Mouse (Mus musculus) kidney, embryonic 14.5 days (tissue): Measurements from ENCODE around the gene Pdia5. TPM values are rescaled to one million over a fixed set of nuclear protein-coding genes. Genes with fewer than 3 reads are reported as not detected.
A peak's percentile ranks its signal among the peaks of the same experiment; 100 is the strongest.

Source experiments
- ATAC-seq: fragments of 200-750 bp; cut with Nextera tagmentation; 2 replicates; pipeline ENCODE4 v1.8.0; 2017; ENCODE audit warnings: moderate number of reproducible peaks, mild to moderate bottlenecking, moderate TSS enrichment, moderate library complexity; ENCODE audit not compliant: low FRiP score, low TSS enrichment
- H3K27ac ChIP-seq: fragments of 300-500 bp; sonication (generic); 2 replicates; pipeline ENCODE4 v1.5.1; 2014; ENCODE audit warnings: low read depth, mild to moderate bottlenecking, low read length, moderate library complexity, mixed read lengths
- H3K27me3 ChIP-seq: fragments of 300-500 bp; sonication (generic); 2 replicates; pipeline ENCODE4 v1.6.1; 2014; ENCODE audit warnings: mild to moderate bottlenecking, low read length; ENCODE audit not compliant: control insufficient read depth, insufficient read depth
- H3K36me3 ChIP-seq: fragments of 300-500 bp; sonication (generic); 2 replicates; pipeline ENCODE4 v1.6.1; 2014; ENCODE audit warnings: low read length, mixed read lengths; ENCODE audit not compliant: control insufficient read depth, insufficient read depth
- H3K4me1 ChIP-seq: fragments of 300-500 bp; sonication (generic); 2 replicates; pipeline ENCODE4 v1.6.1; 2014; ENCODE audit warnings: low read length, mixed read lengths; ENCODE audit not compliant: control insufficient read depth, insufficient read depth
- H3K4me2 ChIP-seq: fragments of 300-500 bp; sonication (generic); replicated peaks from 2 replicates; pipeline ENCODE4 v1.6.1; 2014; ENCODE audit warnings: low read depth, mild to moderate bottlenecking, low read length
- H3K4me3 ChIP-seq: fragments of 300-500 bp; sonication (generic); 2 replicates; pipeline ENCODE4 v1.5.1; 2014; ENCODE audit warnings: mild to moderate bottlenecking, low read length
- H3K9ac ChIP-seq: fragments of 300-500 bp; sonication (generic); 2 replicates; pipeline ENCODE4 v1.6.1; 2014; ENCODE audit warnings: low read depth, mild to moderate bottlenecking, low read length, moderate library complexity
- H3K9me3 ChIP-seq: fragments of 300-500 bp; sonication (generic); 2 replicates; pipeline ENCODE4 v1.6.1; 2016; ENCODE audit warnings: low read length; ENCODE audit not compliant: control insufficient read depth
- WGBS: fragments of 180-500 bp; shearing (Covaris S2); extraction: QIAGEN DNeasy Blood & Tissue Kit; methylation state at CpG from one replicate; pipeline ENCODE4 v1.1.7; 2014; 5-methylcytosine and 5-hydroxymethylcytosine counted together
- polyA plus RNA-seq: library from polyadenylated mRNA; unstranded; fragments of >200 nt; fragmentation: Nextera tagmentation; extraction: Ambion mirVana; gene quantifications from 2 replicates; pipeline ENCODE4 v1.2.1, GENCODE M21; 2014

Pdia5 gene
- polyA plus RNA-seq, 1 experiment from 2014 or later = 20.8 TPM

DNA sequence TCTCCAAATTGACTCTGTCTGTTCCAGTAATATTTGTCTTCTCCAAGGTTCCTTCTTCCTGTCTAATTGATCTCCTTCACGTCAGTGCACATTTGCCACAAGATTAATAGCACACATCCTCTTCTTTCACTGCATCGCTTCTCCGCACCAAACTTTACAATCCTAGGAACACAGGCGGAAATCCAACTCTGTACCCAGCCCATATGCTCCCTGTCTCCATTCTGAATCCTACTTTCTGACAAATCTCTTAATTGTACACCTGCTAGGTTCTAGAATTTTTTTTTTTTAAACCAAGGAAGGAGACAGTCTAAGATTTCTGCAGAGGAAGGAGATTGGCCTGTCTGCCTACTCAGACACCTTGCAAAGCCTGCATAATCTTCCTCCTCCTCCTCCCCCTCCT lies 59.1 kb downstream of the Pdia5 start:
- H3K4me2 ChIP-seq = no peak overlapping the region
- no peaks in the 10 kb centered on the region for H3K27me3 ChIP-seq
- H3K36me3 ChIP-seq = no peaks in the 10 kb centered on the region
- no peak for ATAC-seq
- no peak overlapping the region for H3K9ac ChIP-seq
- H3K27ac ChIP-seq = no peak overlapping the region
- H3K4me1 ChIP-seq = no peaks in the 10 kb centered on the region
- WGBS = 50% methylated on average over 4 of the region's 4 CpGs
- H3K9me3 ChIP-seq = no peaks in the 10 kb centered on the region
- no peak overlapping the region for H3K4me3 ChIP-seq

DNA sequence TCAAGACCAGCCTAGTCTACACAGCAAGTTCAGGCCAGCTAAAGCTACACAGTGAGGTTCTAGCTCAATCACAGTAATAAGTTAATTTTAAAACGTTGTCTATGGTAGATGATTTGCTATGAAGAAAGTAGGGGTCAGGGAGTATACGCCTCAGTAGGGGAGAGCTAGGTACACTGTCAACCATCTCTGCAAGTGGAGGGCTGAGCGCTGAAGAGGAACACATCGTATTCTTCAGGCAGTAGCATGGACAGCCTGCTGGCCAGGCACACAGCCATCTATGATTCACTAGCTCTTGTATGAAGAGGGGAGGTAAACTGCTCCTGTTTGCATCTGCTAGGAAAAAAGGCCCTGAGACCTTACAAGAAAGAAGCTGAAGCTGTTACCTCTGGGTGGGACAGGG lies 65.7 kb downstream of the Pdia5 start:
- H3K4me3 ChIP-seq = no peak overlapping the region
- H3K27ac ChIP-seq = no peak overlapping the region
- no peak overlapping the region for H3K4me2 ChIP-seq
- H3K4me1 ChIP-seq = peaks cover 6% of the 10 kb centered on the region; the same call in 1 of the 2 replicates
- no peaks in the 10 kb centered on the region for H3K27me3 ChIP-seq
- H3K36me3 ChIP-seq = no peaks in the 10 kb centered on the region
- H3K9me3 ChIP-seq = no peaks in the 10 kb centered on the region
- WGBS = 70% methylated on average over 4 of the region's 4 CpGs
- no peak overlapping the region for H3K9ac ChIP-seq
- no peak for ATAC-seq

DNA sequence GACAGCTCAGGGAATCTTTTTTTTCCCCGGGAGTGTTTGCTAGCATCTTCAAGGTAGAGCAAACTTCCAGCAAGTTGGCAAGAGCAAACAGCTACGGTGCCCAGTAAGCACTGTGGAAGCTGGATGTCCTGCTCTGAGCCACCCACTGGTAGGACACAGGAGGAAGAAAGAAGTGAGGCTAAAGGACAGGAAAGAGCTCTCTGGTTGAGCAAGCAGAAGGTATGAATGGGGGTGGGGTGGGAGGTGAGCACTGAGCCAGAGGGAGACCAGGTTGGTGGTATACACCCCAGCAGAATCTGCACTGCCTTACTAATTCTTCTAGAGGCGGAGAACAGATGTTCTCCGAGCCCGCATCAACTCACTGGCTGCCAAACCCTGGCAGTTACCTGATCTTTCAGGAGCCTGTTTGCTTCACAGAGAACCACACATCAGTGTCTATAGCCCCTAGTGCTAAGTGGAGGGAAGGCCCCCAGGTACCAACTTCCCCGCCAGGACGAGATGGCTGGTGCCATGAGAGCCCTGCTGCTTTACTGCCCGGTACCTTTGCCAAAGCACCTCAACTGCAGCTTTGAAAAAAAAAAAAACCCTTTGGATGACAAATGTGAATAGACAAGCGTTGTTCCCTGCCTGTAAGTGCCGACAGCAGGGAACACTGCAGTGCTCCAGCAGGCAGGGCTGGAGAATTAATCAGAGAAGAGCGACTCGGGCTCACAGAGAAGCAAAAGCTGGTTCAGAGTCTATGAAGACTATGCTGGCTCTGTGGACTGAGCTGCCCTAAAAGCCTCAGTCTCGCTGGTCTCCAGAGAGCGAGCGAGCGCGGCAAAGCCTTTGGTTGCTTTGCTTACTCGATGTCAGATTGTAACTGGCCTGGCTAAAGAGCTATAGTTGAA lies 67.2 kb downstream of the Pdia5 start:
- Histone ChIP-seq H3K4me1 (peaks cover 6% of the 10 kb centered on the region; the same call in 1 of the 2 replicates), H3K9ac (no peak overlapping the region), H3K27me3 (no peaks in the 10 kb centered on the region), H3K27ac (peak overlapping the region; percentile 59), H3K4me3 (no peak overlapping the region), H3K9me3 (no peaks in the 10 kb centered on the region), H3K36me3 (no peaks in the 10 kb centered on the region), H3K4me2 (peak overlapping the region; percentile 23)
- WGBS = 40% methylated on average over 18 of the region's 18 CpGs
- peak; percentile 85 for ATAC-seq

DNA sequence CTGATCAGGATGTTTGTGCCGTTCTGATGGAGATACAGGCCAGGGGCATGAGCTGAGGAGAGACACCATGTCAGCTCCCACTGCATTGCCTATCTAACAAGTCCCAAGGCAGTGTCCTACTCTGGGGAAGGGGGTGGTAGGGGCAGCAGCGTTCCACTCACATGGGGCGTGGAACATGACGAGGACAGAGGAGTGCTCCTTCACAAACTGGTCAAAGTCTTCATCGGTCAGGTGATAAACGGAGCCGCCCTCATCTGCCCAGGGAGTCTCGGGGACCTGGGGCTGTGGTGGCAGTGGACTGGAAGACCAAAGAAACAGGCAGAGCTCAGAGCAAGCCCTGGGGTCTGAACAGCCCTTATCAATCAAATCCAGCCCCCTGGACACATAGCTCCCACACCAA lies 68.0 kb downstream of the Pdia5 start:
- Histone ChIP-seq H3K4me3 (no peak overlapping the region), H3K4me2 (no peak overlapping the region), H3K27ac (peak overlapping the region; percentile 59), H3K4me1 (peaks cover 6% of the 10 kb centered on the region; the same call in 1 of the 2 replicates), H3K9me3 (no peaks in the 10 kb centered on the region), H3K36me3 (no peaks in the 10 kb centered on the region), H3K9ac (0 out of 2 replicates have a peak overlapping the region, but pooled peaks have one; percentile 9), H3K27me3 (no peaks in the 10 kb centered on the region)
- no peak for ATAC-seq
- WGBS = 71% methylated on average over 8 of the region's 8 CpGs

DNA sequence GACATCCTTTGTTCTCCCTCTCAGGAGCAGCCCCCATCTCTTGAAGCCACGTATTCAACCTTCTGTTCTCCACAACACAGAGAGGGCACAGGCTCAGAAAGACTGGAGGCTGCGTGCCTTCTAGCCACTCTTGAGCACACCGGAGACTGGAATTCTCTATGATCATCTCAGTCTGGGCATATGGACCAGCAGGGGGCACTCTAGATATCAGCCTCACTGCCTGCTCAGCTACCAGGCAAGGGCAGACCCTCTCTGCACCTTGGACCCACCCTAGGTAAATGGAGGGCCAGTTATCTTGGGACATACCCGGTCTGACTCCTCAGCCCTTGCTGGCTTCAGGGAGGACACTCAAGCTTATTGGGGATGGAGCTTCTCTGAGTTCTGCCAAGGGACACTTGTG lies 68.5 kb downstream of the Pdia5 start:
- no peak; the same call in 1 of the 2 replicates for ATAC-seq
- WGBS = 76% methylated on average over 4 of the region's 4 CpGs

DNA sequence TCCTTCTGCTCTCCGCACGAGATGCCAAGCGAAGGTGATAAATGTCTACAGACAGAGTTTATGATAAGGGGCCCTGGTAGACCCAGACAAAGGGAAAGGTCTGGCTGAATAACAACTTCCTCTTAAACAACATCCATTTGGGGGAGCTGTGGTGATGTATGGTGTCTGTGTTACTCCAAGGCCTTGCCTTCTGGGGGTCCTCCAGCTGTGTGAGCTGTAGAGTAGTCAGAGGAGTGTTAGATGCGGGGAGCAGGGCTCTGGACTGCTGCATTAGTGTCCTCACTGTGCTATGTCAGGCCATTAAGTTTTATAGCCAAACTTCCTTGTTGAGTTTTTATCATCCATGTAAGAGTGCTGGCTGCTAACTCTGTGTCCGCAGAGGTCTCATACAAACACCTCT lies 76.1 kb downstream of the Pdia5 start:
- Histone ChIP-seq H3K4me2 (no peak overlapping the region), H3K27me3 (no peaks in the 10 kb centered on the region), H3K36me3 (peaks cover 2% of the 10 kb centered on the region; the same call in 1 of the 2 replicates), H3K4me3 (no peak overlapping the region), H3K9me3 (no peaks in the 10 kb centered on the region), H3K4me1 (peaks cover 16% of the 10 kb centered on the region; the same call in 1 of the 2 replicates), H3K27ac (peak overlapping the region; percentile 8; the same call in 1 of the 2 replicates), H3K9ac (no peak overlapping the region)
- 19% methylated on average over 5 of the region's 5 CpGs for WGBS
- ATAC-seq = peak; percentile 64

More for the DNA sequence above, 68.5 kb downstream of the Pdia5 start:
- Histone ChIP-seq H3K9me3 (no peaks in the 10 kb centered on the region), H3K4me3 (no peak overlapping the region), H3K36me3 (no peaks in the 10 kb centered on the region), H3K4me1 (peaks cover 6% of the 10 kb centered on the region; the same call in 1 of the 2 replicates), H3K4me2 (no peak overlapping the region), H3K27me3 (no peaks in the 10 kb centered on the region), H3K9ac (no peak overlapping the region), H3K27ac (no peak overlapping the region)

DNA sequence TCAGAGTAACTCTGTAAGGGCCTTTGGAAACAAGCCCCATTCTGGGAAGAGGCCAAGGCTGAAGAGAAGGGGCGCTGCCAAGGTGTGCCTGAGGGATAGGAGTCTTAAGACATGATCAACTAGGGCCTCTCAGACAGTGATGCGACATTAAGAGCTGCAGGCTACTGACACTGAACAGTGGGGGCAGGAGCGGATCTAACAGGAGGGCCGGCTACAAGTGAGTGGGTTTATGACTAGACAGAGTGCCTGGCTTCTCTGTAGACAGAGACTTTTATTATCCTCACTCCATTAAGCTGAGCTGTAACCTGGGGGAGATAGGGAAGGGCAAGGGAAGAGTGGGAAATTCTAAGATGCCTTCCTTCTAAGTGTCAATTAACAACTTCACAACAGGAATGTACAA lies 84.0 kb downstream of the Pdia5 start:
- Histone ChIP-seq H3K9ac (no peak overlapping the region), H3K4me2 (no peak overlapping the region), H3K4me3 (no peak overlapping the region), H3K4me1 (peaks cover 15% of the 10 kb centered on the region; the same call in 1 of the 2 replicates), H3K27me3 (no peaks in the 10 kb centered on the region), H3K36me3 (peaks cover 9% of the 10 kb centered on the region; the same call in 1 of the 2 replicates), H3K27ac (no peak overlapping the region), H3K9me3 (no peaks in the 10 kb centered on the region)
- WGBS = 15% methylated on average over 4 of the region's 4 CpGs
- ATAC-seq = peak; percentile 90

DNA sequence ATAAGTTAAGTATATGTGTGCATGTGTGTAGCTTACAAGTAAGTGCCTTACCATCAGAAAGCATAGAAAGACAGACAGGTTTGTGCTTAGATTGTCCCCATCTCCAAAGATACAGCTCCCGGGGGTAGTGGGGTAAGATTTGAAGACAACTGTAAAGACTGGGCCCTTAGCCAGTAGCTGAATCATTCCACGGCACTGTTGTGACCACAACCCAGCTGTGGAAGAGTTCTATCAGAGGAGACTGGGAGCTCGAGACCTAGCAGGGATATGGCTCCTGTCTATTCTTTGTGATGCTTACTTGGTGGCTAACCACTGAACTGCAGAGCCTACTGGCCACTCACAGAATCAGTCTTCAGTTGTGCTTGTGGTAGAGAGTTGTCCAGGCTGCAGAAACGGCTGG lies 84.5 kb downstream of the Pdia5 start:
- Histone ChIP-seq H3K4me3 (no peak overlapping the region), H3K4me1 (peaks cover 15% of the 10 kb centered on the region; the same call in 1 of the 2 replicates), H3K27me3 (no peaks in the 10 kb centered on the region), H3K9ac (no peak overlapping the region), H3K36me3 (peaks cover 9% of the 10 kb centered on the region; the same call in 1 of the 2 replicates), H3K27ac (no peak overlapping the region), H3K9me3 (no peaks in the 10 kb centered on the region), H3K4me2 (no peak overlapping the region)
- ATAC-seq = no peak
- 71% methylated on average over 4 of the region's 4 CpGs for WGBS
